Mouse (Mus musculus) midbrain, embryonic 15.5 days (tissue): ENCODE data around the gene Klhl29. TPM values are rescaled to one million over a fixed set of nuclear protein-coding genes. Genes with fewer than 3 reads are reported as not detected.

Experiments used
- ATAC-seq: fragments of 200-750 bp; cut with Nextera tagmentation; replicated peaks from 2 replicates; pipeline ENCODE4 v1.8.0; 2017; ENCODE audit warnings: moderate TSS enrichment
- H3K27ac ChIP-seq: fragments of 300-500 bp; sonication (generic); 2 replicates; pipeline ENCODE4 v1.5.1; 2015; ENCODE audit warnings: mild to moderate bottlenecking, inconsistent platforms
- H3K27me3 ChIP-seq: fragments of 300-500 bp; sonication (generic); replicated peaks from 2 replicates; pipeline ENCODE4 v1.6.1; 2015; ENCODE audit warnings: inconsistent platforms
- H3K36me3 ChIP-seq: fragments of 300-500 bp; sonication (generic); replicated peaks from 2 replicates; pipeline ENCODE4 v1.6.1; 2015; ENCODE audit warnings: inconsistent platforms
- H3K4me1 ChIP-seq: fragments of 300-500 bp; sonication (generic); 2 replicates; pipeline ENCODE4 v1.6.1; 2015; ENCODE audit warnings: inconsistent platforms
- H3K4me2 ChIP-seq: fragments of 300-500 bp; sonication (generic); 2 replicates; pipeline ENCODE4 v1.6.1; 2015; ENCODE audit warnings: inconsistent platforms, mild to moderate bottlenecking, moderate library complexity
- H3K4me3 ChIP-seq: fragments of 300-500 bp; sonication (generic); 2 replicates; pipeline ENCODE4 v1.5.1; 2015; ENCODE audit warnings: mild to moderate bottlenecking, inconsistent platforms
- H3K9ac ChIP-seq: fragments of 300-500 bp; sonication (generic); 2 replicates; pipeline ENCODE4 v1.6.1; 2015; ENCODE audit warnings: mild to moderate bottlenecking, inconsistent platforms
- H3K9me3 ChIP-seq: fragments of 300-500 bp; sonication (generic); 2 replicates; pipeline ENCODE4 v1.6.1; 2016; ENCODE audit warnings: inconsistent platforms
- WGBS: fragments of 180-500 bp; shearing (Covaris S2); methylation state at CpG from one replicate; pipeline ENCODE4 v1.1.7; 2015; ENCODE audit warnings: mixed read lengths; 5-methylcytosine and 5-hydroxymethylcytosine counted together
- polyA plus RNA-seq: library from polyadenylated mRNA; unstranded; fragments of >200 nt; fragmentation: Nextera tagmentation; extraction: Ambion mirVana; gene quantifications from 2 replicates; pipeline ENCODE4 v1.2.1, GENCODE M21; 2015

Gene Klhl29
- polyA plus RNA-seq, 1 experiment from 2014 or later: 5.2 TPM

- Histone ChIP-seq H3K4me2 (no peak overlapping the region), H3K27me3 (no peaks in the 10 kb centered on the region), H3K9ac (no peak overlapping the region), H3K4me1 (peaks cover 11% of the 10 kb centered on the region), H3K4me3 (no peak overlapping the region), H3K9me3 (no peaks in the 10 kb centered on the region), H3K36me3 (no peaks in the 10 kb centered on the region), H3K27ac (no peak overlapping the region)
- WGBS: 81% methylated on average over 11 of the region's 11 CpGs
- no peak for ATAC-seq
Measured at GRCm38 (mm10) chr12:5204071-5204840, 171.2 kb downstream of the Klhl29 start.

DNA sequence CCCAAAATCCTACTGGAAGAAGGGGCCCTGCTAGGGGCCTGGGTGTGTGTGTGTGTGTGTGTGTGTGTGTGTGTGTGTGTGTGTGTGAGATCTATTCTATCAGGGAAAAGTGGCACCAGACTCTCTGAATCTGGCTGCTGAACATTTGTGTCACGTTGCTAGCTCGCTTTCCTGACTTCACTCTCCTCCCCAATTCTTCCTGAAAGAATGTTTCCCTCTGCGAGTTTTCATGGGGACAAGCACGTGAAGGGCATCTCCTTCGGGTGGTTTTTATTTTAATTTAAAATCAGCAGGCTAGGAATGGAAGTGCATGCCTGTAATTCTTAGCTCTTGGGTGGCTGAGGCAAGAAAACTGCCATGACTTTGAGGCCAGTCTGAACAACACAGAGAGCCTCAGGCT is 172.1 kb downstream of the Klhl29 start:
- H3K9me3 ChIP-seq: no peaks in the 10 kb centered on the region
- no peak overlapping the region for H3K4me2 ChIP-seq
- H3K4me1 ChIP-seq: peaks cover 5% of the 10 kb centered on the region; the same call in 1 of the 2 replicates
- no peak overlapping the region for H3K27ac ChIP-seq
- H3K27me3 ChIP-seq: no peaks in the 10 kb centered on the region
- no peak overlapping the region for H3K9ac ChIP-seq
- H3K36me3 ChIP-seq: no peaks in the 10 kb centered on the region
- no peak for ATAC-seq
- WGBS: 69% methylated on average over 5 of the region's 5 CpGs
- H3K4me3 ChIP-seq: no peak overlapping the region

GRCm38 (mm10) chr12:5198254-5198653 is 177.2 kb downstream of the Klhl29 start:
- 83% methylated on average over 4 of the region's 4 CpGs for WGBS
- no peak for ATAC-seq
- no peaks in the 10 kb centered on the region for H3K4me1 ChIP-seq
- no peak overlapping the region for H3K9ac ChIP-seq
- H3K4me2 ChIP-seq: no peak overlapping the region
- H3K27ac ChIP-seq: no peak overlapping the region
- no peaks in the 10 kb centered on the region for H3K9me3 ChIP-seq
- H3K4me3 ChIP-seq: no peak overlapping the region
- H3K27me3 ChIP-seq: no peaks in the 10 kb centered on the region
- H3K36me3 ChIP-seq: no peaks in the 10 kb centered on the region

- no peak overlapping the region for H3K4me3 ChIP-seq
- H3K27me3 ChIP-seq: no peaks in the 10 kb centered on the region
- WGBS: 48% methylated on average over 6 of the region's 6 CpGs
- no peaks in the 10 kb centered on the region for H3K36me3 ChIP-seq
- no peak overlapping the region for H3K4me2 ChIP-seq
- no peak overlapping the region for H3K27ac ChIP-seq
- H3K9ac ChIP-seq: no peak overlapping the region
- peaks cover 31% of the 10 kb centered on the region for H3K4me1 ChIP-seq
- no peak for ATAC-seq
- no peaks in the 10 kb centered on the region for H3K9me3 ChIP-seq
Measured at GRCm38 (mm10) chr12:5194176-5194575, 181.3 kb downstream of the Klhl29 start.

GRCm38 (mm10) chr12:5192380-5192718 is 183.1 kb downstream of the Klhl29 start:
- Histone ChIP-seq H3K27ac (no peak overlapping the region), H3K4me1 (peaks cover 46% of the 10 kb centered on the region), H3K9me3 (no peaks in the 10 kb centered on the region), H3K4me2 (no peak overlapping the region), H3K36me3 (no peaks in the 10 kb centered on the region), H3K27me3 (no peaks in the 10 kb centered on the region), H3K4me3 (no peak overlapping the region), H3K9ac (no peak overlapping the region)
- no peak for ATAC-seq
- WGBS: 54% methylated on average over 9 of the region's 9 CpGs

DNA sequence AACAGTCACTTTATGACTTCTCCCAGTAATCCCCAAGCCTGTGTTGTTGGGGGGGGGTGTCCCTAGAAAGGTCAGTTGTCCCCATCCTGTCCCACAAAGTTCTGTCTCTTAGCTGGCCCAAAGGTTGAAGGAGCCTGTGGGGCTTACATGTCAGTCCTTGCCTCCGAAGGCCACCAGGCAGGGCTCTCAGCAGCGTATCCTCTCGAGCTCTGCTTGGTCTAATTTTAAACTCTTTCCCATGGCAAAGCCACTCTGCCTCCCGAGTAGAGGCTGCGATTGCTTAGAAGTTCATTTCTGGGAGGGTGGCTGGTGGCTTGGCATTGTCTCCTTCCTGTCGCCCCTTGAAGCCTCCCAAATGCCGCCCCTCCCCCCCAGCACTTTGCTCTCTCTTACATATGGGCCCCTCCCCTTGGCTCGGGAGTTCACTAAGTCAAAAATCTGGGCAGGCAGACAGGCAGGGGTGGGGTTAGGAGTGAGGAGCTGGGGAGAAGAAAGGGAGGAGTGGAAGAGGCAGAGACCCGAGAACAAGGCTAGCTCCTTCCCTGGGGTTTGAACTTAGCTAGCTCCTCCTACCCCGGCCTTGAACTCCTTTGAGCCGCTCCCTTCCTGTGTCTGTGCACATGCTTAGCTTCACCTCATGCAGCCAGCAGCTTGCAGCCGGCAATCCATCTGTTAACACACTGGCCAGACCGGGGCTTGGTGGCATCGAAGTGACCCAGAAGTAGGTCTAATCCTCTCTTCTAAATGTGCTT is 183.7 kb downstream of the Klhl29 start:
- no peak overlapping the region for H3K4me3 ChIP-seq
- ATAC-seq: peak; percentile 21; the same call in 1 of the 2 replicates
- H3K4me1 ChIP-seq: peaks cover 46% of the 10 kb centered on the region
- H3K27me3 ChIP-seq: no peaks in the 10 kb centered on the region
- no peak overlapping the region for H3K27ac ChIP-seq
- 15% methylated on average over 14 of the region's 14 CpGs for WGBS
- peak overlapping the region; percentile 22; the same call in 1 of the 2 replicates for H3K4me2 ChIP-seq
- H3K36me3 ChIP-seq: no peaks in the 10 kb centered on the region
- no peaks in the 10 kb centered on the region for H3K9me3 ChIP-seq
- H3K9ac ChIP-seq: no peak overlapping the region

DNA sequence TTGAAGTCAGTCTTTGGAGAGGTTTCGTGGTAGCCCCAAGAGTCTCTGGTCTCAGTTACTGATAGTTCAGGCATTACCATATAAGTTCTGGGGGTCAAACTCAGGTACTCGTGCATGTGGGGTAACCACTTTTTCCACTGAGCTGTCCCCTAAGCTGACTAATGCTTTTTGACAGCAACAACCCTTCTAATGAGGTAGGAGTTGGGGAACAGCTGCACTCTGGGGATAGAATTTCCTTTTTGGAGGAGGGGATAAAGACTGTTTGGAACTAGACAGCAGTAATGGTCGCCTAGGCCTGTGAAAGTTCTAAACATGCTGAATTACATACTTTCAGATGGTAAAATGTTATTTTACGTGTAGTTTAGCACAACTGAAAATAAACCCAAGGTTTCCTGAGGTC is 184.3 kb downstream of the Klhl29 start:
- Histone ChIP-seq H3K36me3 (no peaks in the 10 kb centered on the region), H3K4me3 (no peak overlapping the region), H3K4me2 (no peak overlapping the region), H3K4me1 (peaks cover 46% of the 10 kb centered on the region), H3K27ac (no peak overlapping the region), H3K27me3 (no peaks in the 10 kb centered on the region), H3K9me3 (no peaks in the 10 kb centered on the region), H3K9ac (no peak overlapping the region)
- ATAC-seq: no peak
- 78% methylated on average over 4 of the region's 4 CpGs for WGBS

- Histone ChIP-seq H3K4me3 (no peak overlapping the region), H3K9me3 (no peaks in the 10 kb centered on the region), H3K4me1 (peaks cover 46% of the 10 kb centered on the region), H3K27me3 (no peaks in the 10 kb centered on the region), H3K9ac (no peak overlapping the region), H3K27ac (peak overlapping the region; percentile 31; the same call in 1 of the 2 replicates), H3K4me2 (no peak overlapping the region), H3K36me3 (no peaks in the 10 kb centered on the region)
- ATAC-seq: peak; percentile 25; the same call in 1 of the 2 replicates
- 22% methylated on average over 15 of the region's 15 CpGs for WGBS
Measured at GRCm38 (mm10) chr12:5189446-5190150, 185.9 kb downstream of the Klhl29 start.

DNA sequence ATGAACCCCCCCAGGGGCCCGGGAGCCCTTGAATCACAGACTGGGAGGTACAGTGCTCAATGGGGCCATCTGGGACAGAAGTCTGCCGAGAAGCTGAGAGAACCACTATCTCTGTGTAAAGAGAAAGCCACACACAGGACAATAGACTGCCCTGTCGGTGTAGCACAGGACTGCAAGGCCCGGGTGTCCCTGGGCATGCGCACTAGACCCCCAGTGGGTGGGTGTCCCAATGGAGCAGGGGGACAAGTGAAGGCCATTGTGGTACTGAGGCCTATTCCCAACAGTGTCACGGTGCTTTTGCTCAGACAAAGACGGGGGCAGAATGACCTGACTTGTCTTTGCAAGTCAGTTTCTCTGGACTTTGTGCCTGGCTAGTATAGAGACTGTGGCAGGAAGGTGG is 186.6 kb downstream of the Klhl29 start:
- Histone ChIP-seq H3K9me3 (no peaks in the 10 kb centered on the region), H3K27me3 (no peaks in the 10 kb centered on the region), H3K4me1 (peaks cover 50% of the 10 kb centered on the region), H3K36me3 (no peaks in the 10 kb centered on the region), H3K4me3 (no peak overlapping the region), H3K9ac (no peak overlapping the region), H3K4me2 (no peak overlapping the region), H3K27ac (0 out of 2 replicates have a peak overlapping the region, but pooled peaks have one; percentile 42)
- ATAC-seq: peak; percentile 22; the same call in 1 of the 2 replicates
- 24% methylated on average over 7 of the region's 7 CpGs for WGBS

- ATAC-seq: no peak
- no peaks in the 10 kb centered on the region for H3K36me3 ChIP-seq
- H3K4me3 ChIP-seq: no peak overlapping the region
- WGBS: 85% methylated on average over 2 of the region's 2 CpGs
- no peaks in the 10 kb centered on the region for H3K9me3 ChIP-seq
- H3K27ac ChIP-seq: no peak overlapping the region
- H3K27me3 ChIP-seq: no peaks in the 10 kb centered on the region
- no peak overlapping the region for H3K4me2 ChIP-seq
- H3K4me1 ChIP-seq: peaks cover 56% of the 10 kb centered on the region
- no peak overlapping the region for H3K9ac ChIP-seq
Measured at GRCm38 (mm10) chr12:5187773-5188333, 187.6 kb downstream of the Klhl29 start.

- peaks cover 53% of the 10 kb centered on the region for H3K4me1 ChIP-seq
- 69% methylated on average over 1 of the region's 1 CpGs for WGBS
- no peak for ATAC-seq
- no peak overlapping the region for H3K4me3 ChIP-seq
- H3K27ac ChIP-seq: no peak overlapping the region
- no peaks in the 10 kb centered on the region for H3K36me3 ChIP-seq
- no peaks in the 10 kb centered on the region for H3K27me3 ChIP-seq
- H3K4me2 ChIP-seq: no peak overlapping the region
- H3K9ac ChIP-seq: no peak overlapping the region
- no peaks in the 10 kb centered on the region for H3K9me3 ChIP-seq
Measured at GRCm38 (mm10) chr12:5186645-5187044, 188.8 kb downstream of the Klhl29 start.

DNA sequence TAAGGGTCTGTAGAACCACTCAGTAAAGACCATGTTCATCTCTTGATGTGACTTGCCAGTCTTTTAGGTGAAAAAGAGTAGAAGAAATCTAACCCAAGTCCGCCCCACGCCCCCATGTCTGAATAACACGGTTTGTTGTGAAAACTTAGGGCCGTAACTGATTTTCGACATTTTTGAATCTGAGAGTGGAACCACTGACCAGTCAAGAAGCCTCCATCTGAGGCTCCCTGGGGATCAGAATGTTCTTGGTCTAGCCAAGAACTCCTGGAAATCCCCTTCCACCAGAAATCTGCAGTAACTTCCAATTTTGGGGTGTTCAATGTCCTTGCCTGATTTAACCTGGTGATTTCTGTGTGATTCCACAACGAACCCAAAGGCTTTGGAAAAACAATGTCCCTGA is 189.9 kb downstream of the Klhl29 start:
- ATAC-seq: no peak
- no peak overlapping the region for H3K4me2 ChIP-seq
- H3K4me1 ChIP-seq: peaks cover 45% of the 10 kb centered on the region
- H3K27ac ChIP-seq: no peak overlapping the region
- H3K4me3 ChIP-seq: no peak overlapping the region
- 92% methylated on average over 6 of the region's 6 CpGs for WGBS
- H3K27me3 ChIP-seq: no peaks in the 10 kb centered on the region
- no peaks in the 10 kb centered on the region for H3K9me3 ChIP-seq
- H3K36me3 ChIP-seq: no peaks in the 10 kb centered on the region
- no peak overlapping the region for H3K9ac ChIP-seq
